Mouse (Mus musculus): ENCODE measurements at regions not wholly inside any gene's neighbourhood (a gene's known extent, or its start where the extent isn't known, plus 50 kb on each side); places are given as distances from the start of the nearest gene placed in this dataset.

- no peaks in the 10 kb centered on the region for H3K27me3 ChIP-seq (replicated peaks)
- no peak for ATAC-seq
- H3K9me3 ChIP-seq, result no peaks in the 10 kb centered on the region
- no peaks in the 10 kb centered on the region for H3K4me1 ChIP-seq (replicated peaks)
- WGBS, result 58% methylated on average over 13 of the region's 13 CpGs
- no peaks in the 10 kb centered on the region for H3K36me3 ChIP-seq
- no peak overlapping the region for H3K9ac ChIP-seq
- H3K4me2 ChIP-seq (replicated peaks), result no peak overlapping the region
- no peak overlapping the region for H3K27ac ChIP-seq
- H3K4me3 ChIP-seq (replicated peaks), result no peak overlapping the region
These were observed 695.3 kb downstream of the 1700064H15Rik start for GRCm38 (mm10) chr3:18932983-18933726.

GRCm38 (mm10) chr3:18934891-18935290 is 693.6 kb downstream of the 1700064H15Rik start:
- Histone ChIP-seq H3K36me3 (no peaks in the 10 kb centered on the region), H3K4me1 (replicated peaks) (no peaks in the 10 kb centered on the region), H3K4me3 (replicated peaks) (no peak overlapping the region), H3K27me3 (replicated peaks) (no peaks in the 10 kb centered on the region), H3K27ac (no peak overlapping the region), H3K9ac (no peak overlapping the region), H3K4me2 (replicated peaks) (no peak overlapping the region), H3K9me3 (no peaks in the 10 kb centered on the region)
- 91% methylated on average over 2 of the region's 2 CpGs for WGBS
- ATAC-seq, result no peak

GRCm38 (mm10) chr3:18937333-18938122 is 690.9 kb downstream of the 1700064H15Rik start:
- Histone ChIP-seq H3K9ac (no peak overlapping the region), H3K27me3 (replicated peaks) (no peaks in the 10 kb centered on the region), H3K4me1 (replicated peaks) (0 out of 2 replicates have a peak, but pooled peaks cover 4% of the 10 kb centered on the region), H3K4me2 (replicated peaks) (no peak overlapping the region), H3K9me3 (no peaks in the 10 kb centered on the region), H3K27ac (no peak overlapping the region), H3K36me3 (no peaks in the 10 kb centered on the region), H3K4me3 (replicated peaks) (no peak overlapping the region)
- ATAC-seq, result no peak
- WGBS, result 81% methylated on average over 20 of the region's 20 CpGs

GRCm38 (mm10) chr3:18941301-18942177 is 686.9 kb downstream of the 1700064H15Rik start:
- peak; percentile 43; the same call in 1 of the 2 replicates for ATAC-seq

GRCm38 (mm10) chr3:18960341-18960740 is 668.1 kb downstream of the 1700064H15Rik start:
- no peak overlapping the region for H3K4me2 ChIP-seq (replicated peaks)
- ATAC-seq, result no peak
- H3K27me3 ChIP-seq (replicated peaks), result no peaks in the 10 kb centered on the region
- no peak overlapping the region for H3K27ac ChIP-seq
- H3K4me1 ChIP-seq (replicated peaks), result no peaks in the 10 kb centered on the region
- H3K36me3 ChIP-seq, result no peaks in the 10 kb centered on the region
- WGBS, result 64% methylated on average over 1 of the region's 1 CpGs
- H3K9ac ChIP-seq, result no peak overlapping the region
- no peak overlapping the region for H3K4me3 ChIP-seq (replicated peaks)
- H3K9me3 ChIP-seq, result no peaks in the 10 kb centered on the region

More at GRCm38 (mm10) chr3:18941301-18942177, 686.9 kb downstream of the 1700064H15Rik start:
- H3K27ac ChIP-seq, result no peak overlapping the region
- H3K9me3 ChIP-seq, result no peaks in the 10 kb centered on the region
- no peaks in the 10 kb centered on the region for H3K27me3 ChIP-seq (replicated peaks)
- H3K4me2 ChIP-seq (replicated peaks), result no peak overlapping the region
- H3K9ac ChIP-seq, result no peak overlapping the region
- no peaks in the 10 kb centered on the region for H3K36me3 ChIP-seq
- 50% methylated on average over 11 of the region's 11 CpGs for WGBS
- 0 out of 2 replicates have a peak, but pooled peaks cover 4% of the 10 kb centered on the region for H3K4me1 ChIP-seq (replicated peaks)
- H3K4me3 ChIP-seq (replicated peaks), result no peak overlapping the region

- H3K9ac ChIP-seq, result no peak overlapping the region
- H3K4me2 ChIP-seq (replicated peaks), result no peak overlapping the region
- 86% methylated on average over 3 of the region's 3 CpGs for WGBS
- H3K4me3 ChIP-seq (replicated peaks), result no peak overlapping the region
- no peak overlapping the region for H3K27ac ChIP-seq
- H3K4me1 ChIP-seq (replicated peaks), result no peaks in the 10 kb centered on the region
- H3K36me3 ChIP-seq, result no peaks in the 10 kb centered on the region
- no peaks in the 10 kb centered on the region for H3K9me3 ChIP-seq
- ATAC-seq, result no peak
- H3K27me3 ChIP-seq (replicated peaks), result no peaks in the 10 kb centered on the region
These were observed 639.8 kb downstream of the 1700064H15Rik start for GRCm38 (mm10) chr3:18988662-18989061.

- Histone ChIP-seq H3K27me3 (replicated peaks) (no peaks in the 10 kb centered on the region), H3K4me1 (replicated peaks) (no peaks in the 10 kb centered on the region), H3K27ac (no peak overlapping the region), H3K36me3 (no peaks in the 10 kb centered on the region), H3K4me3 (replicated peaks) (no peak overlapping the region), H3K9ac (no peak overlapping the region), H3K4me2 (replicated peaks) (no peak overlapping the region), H3K9me3 (no peaks in the 10 kb centered on the region)
- no peak for ATAC-seq
- WGBS, result 56% methylated on average over 13 of the region's 13 CpGs
These were observed 638.8 kb downstream of the 1700064H15Rik start for GRCm38 (mm10) chr3:18989577-18990240.

- H3K27me3 ChIP-seq (replicated peaks), result no peaks in the 10 kb centered on the region
- no peak overlapping the region for H3K4me2 ChIP-seq (replicated peaks)
- 83% methylated on average over 5 of the region's 5 CpGs for WGBS
- no peaks in the 10 kb centered on the region for H3K9me3 ChIP-seq
- no peaks in the 10 kb centered on the region for H3K36me3 ChIP-seq
- H3K4me3 ChIP-seq (replicated peaks), result no peak overlapping the region
- H3K9ac ChIP-seq, result no peak overlapping the region
- ATAC-seq, result no peak
- no peak overlapping the region for H3K27ac ChIP-seq
- no peaks in the 10 kb centered on the region for H3K4me1 ChIP-seq (replicated peaks)
These were observed 628.3 kb downstream of the 1700064H15Rik start for GRCm38 (mm10) chr3:19000179-19000578.

- Histone ChIP-seq H3K9me3 (no peaks in the 10 kb centered on the region), H3K4me3 (replicated peaks) (no peak overlapping the region), H3K36me3 (no peaks in the 10 kb centered on the region), H3K27ac (no peak overlapping the region), H3K9ac (no peak overlapping the region), H3K4me1 (replicated peaks) (no peaks in the 10 kb centered on the region), H3K27me3 (replicated peaks) (no peaks in the 10 kb centered on the region), H3K4me2 (replicated peaks) (no peak overlapping the region)
- 62% methylated on average over 7 of the region's 7 CpGs for WGBS
- ATAC-seq, result no peak
These were observed 626.4 kb downstream of the 1700064H15Rik start for GRCm38 (mm10) chr3:19002056-19002455.

GRCm38 (mm10) chr3:19004792-19005191 is 623.7 kb downstream of the 1700064H15Rik start:
- WGBS, result 73% methylated on average over 1 of the region's 1 CpGs
- no peak for ATAC-seq
- Histone ChIP-seq H3K36me3 (no peaks in the 10 kb centered on the region), H3K9ac (no peak overlapping the region), H3K27me3 (replicated peaks) (no peaks in the 10 kb centered on the region), H3K9me3 (no peaks in the 10 kb centered on the region), H3K4me1 (replicated peaks) (no peaks in the 10 kb centered on the region), H3K4me3 (replicated peaks) (no peak overlapping the region), H3K27ac (no peak overlapping the region), H3K4me2 (replicated peaks) (no peak overlapping the region)

- ATAC-seq, result no peak
- Histone ChIP-seq H3K4me1 (replicated peaks) (no peaks in the 10 kb centered on the region), H3K4me2 (replicated peaks) (no peak overlapping the region), H3K36me3 (no peaks in the 10 kb centered on the region), H3K27me3 (replicated peaks) (no peaks in the 10 kb centered on the region), H3K27ac (no peak overlapping the region), H3K9ac (no peak overlapping the region), H3K4me3 (replicated peaks) (no peak overlapping the region), H3K9me3 (no peaks in the 10 kb centered on the region)
- WGBS, result 42% methylated on average over 3 of the region's 3 CpGs
These were observed 583.9 kb downstream of the 1700064H15Rik start for GRCm38 (mm10) chr3:19044566-19044965.

Data from intestine, embryonic 15.5 days (tissue).